Mouse (Mus musculus) B cell, adult 2 months (primary cell): ENCODE measurements around the gene Acmsd.
A peak's percentile ranks its signal among the peaks of the same experiment; 100 is the strongest.

Experiments used
- DNase-seq, 2 experiments: peaks; one replicate each; pipeline ENCODE4 v3.0.0; 2022

The Acmsd gene

GRCm38 (mm10) chr1:127776246-127776645 lies 47.0 kb downstream of the Acmsd start:
- DNase-seq: no peak

GRCm38 (mm10) chr1:127778611-127779010 lies 49.4 kb downstream of the Acmsd start:
- no peak for DNase-seq

DNA sequence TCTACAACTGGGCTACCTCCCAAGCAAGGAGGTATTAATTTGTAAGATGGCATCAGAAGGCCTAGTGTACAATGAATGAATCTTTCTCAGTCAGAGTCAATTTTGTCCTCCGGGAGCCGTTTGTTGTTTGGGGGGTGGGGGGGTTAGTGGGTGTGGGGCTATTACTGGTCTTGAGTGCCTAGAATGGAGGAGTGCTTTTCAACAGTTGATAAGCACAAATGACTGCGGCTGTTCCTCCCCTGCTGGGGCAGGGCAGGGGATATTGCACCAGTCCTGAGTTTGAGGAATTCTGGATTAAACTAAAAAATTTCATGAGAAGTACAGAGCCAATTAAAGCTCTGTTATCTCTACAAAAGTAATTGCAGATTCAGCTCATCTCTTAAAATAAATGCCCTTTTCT lies 50.9 kb downstream of the Acmsd start:
- no peak for DNase-seq

DNA sequence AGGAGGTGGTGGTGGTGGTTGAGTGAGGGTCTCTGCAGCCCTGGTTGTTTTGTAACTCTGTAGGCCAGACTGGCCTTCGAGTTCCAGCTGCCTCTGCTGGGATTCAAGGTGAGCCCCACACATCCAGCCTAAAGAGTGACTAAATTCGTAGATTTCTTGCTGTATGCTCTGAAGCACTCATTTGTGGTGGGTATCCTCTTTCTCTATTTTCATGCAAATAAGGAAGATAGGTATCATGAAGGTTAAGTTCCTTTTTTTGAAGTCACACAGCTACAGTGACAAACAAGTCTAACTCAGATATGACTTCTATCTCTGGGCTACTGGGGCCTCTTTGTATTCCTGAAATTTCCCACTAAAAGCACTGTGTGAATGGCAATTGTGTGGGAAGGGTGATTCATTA lies 51.6 kb downstream of the Acmsd start:
- peak; percentile 11 to 21 for DNase-seq

- no peak for DNase-seq
These were observed 54.6 kb downstream of the Acmsd start for GRCm38 (mm10) chr1:127783862-127784261.

DNA sequence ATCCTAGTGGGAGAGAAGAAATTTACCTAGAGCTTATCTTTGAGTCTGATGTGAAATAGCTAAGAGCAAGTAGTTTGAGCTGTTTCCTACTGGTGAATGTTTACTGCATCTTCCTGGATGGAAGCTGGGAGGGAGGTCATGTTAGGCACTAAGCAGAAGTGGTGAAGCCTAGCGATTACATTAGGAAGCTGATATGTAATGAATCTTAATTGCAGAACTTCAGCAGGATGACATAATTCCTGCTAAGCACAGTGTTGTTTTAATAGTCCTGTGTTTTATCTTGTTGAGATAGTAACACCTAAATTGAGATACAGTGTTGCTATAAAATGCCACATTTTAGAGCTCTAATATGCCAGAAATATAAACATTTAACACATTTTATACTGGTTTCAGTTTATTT lies 56.7 kb downstream of the Acmsd start:
- no peak for DNase-seq

- DNase-seq: no peak
These were observed 59.7 kb downstream of the Acmsd start for GRCm38 (mm10) chr1:127788943-127789342.

GRCm38 (mm10) chr1:127793459-127793858 lies 64.2 kb downstream of the Acmsd start:
- DNase-seq: no peak

DNA sequence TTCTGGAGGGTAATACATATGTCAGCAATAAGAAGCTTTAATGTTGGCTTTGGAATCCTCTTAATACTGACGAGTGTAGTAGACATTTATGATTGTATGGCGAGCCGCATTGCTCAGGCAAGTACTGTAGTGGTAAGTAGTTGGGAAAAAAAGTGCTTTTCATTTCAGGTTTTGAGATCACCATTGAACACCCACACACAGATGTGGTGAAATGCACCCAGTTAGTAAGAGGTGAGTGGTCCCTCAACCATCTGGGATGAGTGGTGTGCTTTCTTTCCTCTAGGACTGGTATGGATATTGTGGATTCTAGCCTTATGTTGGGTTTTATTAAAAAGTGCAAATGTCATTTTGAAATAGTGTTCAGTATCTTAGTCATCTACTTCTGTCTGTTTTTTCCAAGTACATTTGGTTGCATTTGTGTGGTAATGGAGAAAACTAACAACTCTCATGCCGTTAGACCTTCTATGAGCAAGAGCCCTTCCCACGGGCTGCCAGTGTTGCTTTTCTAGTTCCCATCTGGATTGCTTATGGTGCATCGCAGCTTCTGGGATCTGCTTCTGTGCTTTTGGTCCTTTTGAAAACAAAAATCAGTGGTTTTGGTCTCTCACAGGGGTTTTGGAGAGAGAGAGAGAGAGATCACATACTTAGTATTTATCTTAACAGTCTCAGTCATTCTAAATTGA lies 66.0 kb downstream of the Acmsd start:
- DNase-seq: no peak

DNA sequence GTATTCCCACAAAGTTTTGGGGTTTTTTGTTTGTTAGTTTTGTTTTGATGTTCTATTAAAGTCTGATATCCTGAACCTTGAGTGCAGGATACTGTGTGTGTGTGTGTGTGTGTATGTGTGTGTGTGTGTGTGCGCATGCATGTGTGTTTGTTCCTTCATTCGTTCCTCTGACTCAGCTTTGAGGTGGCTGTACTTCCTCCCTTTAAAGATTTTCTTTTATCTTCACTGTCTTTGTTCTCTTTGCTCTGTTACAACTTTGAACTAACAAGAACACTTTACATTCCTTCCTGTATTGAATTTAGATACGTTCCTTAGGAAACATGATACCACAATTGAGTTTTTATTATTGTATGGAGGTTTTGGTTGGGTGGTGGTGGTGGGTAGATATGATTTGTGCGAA lies 67.1 kb downstream of the Acmsd start:
- no peak for DNase-seq

GRCm38 (mm10) chr1:127796752-127797151 lies 67.5 kb downstream of the Acmsd start:
- no peak for DNase-seq

GRCm38 (mm10) chr1:127802916-127803315 lies 73.7 kb downstream of the Acmsd start:
- DNase-seq: no peak

DNA sequence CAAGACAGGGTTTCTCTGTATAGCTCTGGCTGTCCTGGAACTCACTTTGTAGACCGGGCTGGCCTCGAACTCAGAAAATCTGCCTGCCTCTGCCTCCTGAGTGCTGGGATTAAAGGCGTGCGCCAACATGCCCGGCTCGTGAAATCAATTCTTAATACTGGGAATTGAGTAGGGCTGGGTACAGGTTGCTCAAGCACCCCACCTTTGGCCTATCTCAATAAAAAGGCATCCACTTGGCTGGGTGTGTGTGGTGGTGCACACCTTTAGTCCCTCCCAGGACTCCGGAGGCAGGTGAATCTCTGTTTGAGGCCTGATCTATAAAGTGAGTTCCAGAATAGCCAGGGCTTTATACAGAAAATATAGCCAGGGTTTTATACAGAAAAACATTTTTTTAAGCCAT lies 79.5 kb downstream of the Acmsd start:
- DNase-seq: no peak

- DNase-seq: no peak
These were observed 83.7 kb downstream of the Acmsd start for GRCm38 (mm10) chr1:127812929-127813328.

DNA sequence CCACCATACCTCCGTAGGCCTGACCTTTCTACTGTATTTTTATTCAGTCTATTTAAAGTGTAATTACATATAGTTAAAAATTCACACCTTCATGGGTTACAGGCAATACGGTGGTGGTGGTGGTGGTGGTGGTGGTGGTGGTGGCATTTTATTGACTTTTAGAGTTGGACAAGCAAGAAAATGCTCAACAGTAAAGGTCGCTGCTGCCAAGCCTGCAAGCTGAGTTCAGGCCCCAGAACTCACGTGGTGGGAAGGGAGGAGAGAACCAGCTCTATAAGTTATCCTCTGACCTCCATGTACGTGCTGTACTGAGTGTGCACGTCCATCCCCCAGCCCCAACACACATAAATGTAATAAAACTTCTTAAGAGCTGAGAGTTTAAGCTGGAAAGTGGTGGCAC lies 87.2 kb downstream of the Acmsd start:
- DNase-seq: no peak
